Mouse (Mus musculus): Measurements from ENCODE around the gene Cd101. TPM values are rescaled to one million over a fixed set of nuclear protein-coding genes. Genes with fewer than 3 reads are reported as not detected.

Cd101 gene
- total RNA-seq, 1 experiment from 2014 or later = 0.15 TPM

GRCm38 (mm10) chr3:101003575-101004356 is 25.6 kb downstream of the Cd101 start:
- DNase-seq = no peak

GRCm38 (mm10) chr3:100999732-101000131 is 29.6 kb downstream of the Cd101 start:
- no peak for DNase-seq

- peak; percentile 87 for DNase-seq
These were observed 30.4 kb downstream of the Cd101 start for GRCm38 (mm10) chr3:100998904-100999340.

GRCm38 (mm10) chr3:100997785-100998570 is 31.4 kb downstream of the Cd101 start:
- no peak for DNase-seq

- DNase-seq = no peak
These were observed 35.1 kb downstream of the Cd101 start for GRCm38 (mm10) chr3:100994252-100994651.

GRCm38 (mm10) chr3:100993718-100994117 is 35.6 kb downstream of the Cd101 start:
- peak; percentile 43 for DNase-seq

GRCm38 (mm10) chr3:100993158-100993557 is 36.2 kb downstream of the Cd101 start:
- DNase-seq = no peak

GRCm38 (mm10) chr3:100990231-100990630 is 39.1 kb downstream of the Cd101 start:
- DNase-seq = no peak

GRCm38 (mm10) chr3:100989417-100989816 is 39.9 kb downstream of the Cd101 start:
- no peak for DNase-seq

- DNase-seq = no peak
These were observed 50.1 kb downstream of the Cd101 start for GRCm38 (mm10) chr3:100979290-100979689.

GRCm38 (mm10) chr3:100973906-100974305 is 55.5 kb downstream of the Cd101 start:
- DNase-seq = peak; percentile 38

- peak; percentile 96 for DNase-seq
These were observed 60.0 kb downstream of the Cd101 start, which contains the start of gene Ttf2 for GRCm38 (mm10) chr3:100969176-100969917. Gene Ttf2 (minus strand): TSS chr3:100969663.

GRCm38 (mm10) chr3:100963849-100964542 is 65.4 kb downstream of the Cd101 start:
- DNase-seq = peak; percentile 28

- no peak for DNase-seq
These were observed 67.9 kb downstream of the Cd101 start for GRCm38 (mm10) chr3:100961501-100961900.

- DNase-seq = no peak
These were observed 68.3 kb downstream of the Cd101 start for GRCm38 (mm10) chr3:100961007-100961406.

GRCm38 (mm10) chr3:100954616-100955015 is 74.7 kb downstream of the Cd101 start:
- no peak for DNase-seq

GRCm38 (mm10) chr3:100951531-100951930 is 77.8 kb downstream of the Cd101 start:
- DNase-seq = no peak

GRCm38 (mm10) chr3:100947286-100947685 is 82.1 kb downstream of the Cd101 start:
- peak; percentile 24 for DNase-seq

All from adrenal gland, postnatal 14 days (tissue).